Mouse (Mus musculus) ES-Bruce4 (cell line): ENCODE results near the gene Tmem132c. TPM values are rescaled to one million over a fixed set of nuclear protein-coding genes. Genes with fewer than 3 reads are reported as not detected.
A peak's percentile ranks its signal among the peaks of the same experiment; 100 is the strongest.

Experiments
- H3K27ac ChIP-seq: 2 replicates; pipeline ENCODE4 v1.5.1; 2012; ENCODE audit warnings: low read length, inconsistent platforms; ENCODE audit not compliant: insufficient read depth
- H3K27me3 ChIP-seq: 2 replicates; pipeline ENCODE4 v1.6.1; 2012; ENCODE audit warnings: mild to moderate bottlenecking, low read length, inconsistent platforms; ENCODE audit not compliant: control insufficient read depth, poor library complexity, insufficient read depth, severe bottlenecking
- H3K36me3 ChIP-seq: 2 replicates; pipeline ENCODE4 v1.6.1; 2012; ENCODE audit warnings: inconsistent platforms, mild to moderate bottlenecking, low read length, moderate library complexity; ENCODE audit not compliant: control insufficient read depth, poor library complexity, insufficient read depth, severe bottlenecking
- H3K4me1 ChIP-seq: one replicate; pipeline ENCODE4 v1.8.1; 2011; ENCODE audit warnings: low read length; ENCODE audit not compliant: control insufficient read depth, insufficient read depth
- H3K4me3 ChIP-seq: 2 replicates; pipeline ENCODE4 v1.5.1; 2011; ENCODE audit warnings: low read depth, mild to moderate bottlenecking, low read length
- H3K9ac ChIP-seq: 2 replicates; pipeline ENCODE4 v1.6.1; 2012; ENCODE audit warnings: low read depth, mild to moderate bottlenecking, inconsistent platforms; ENCODE audit not compliant: poor library complexity, severe bottlenecking
- H3K9me3 ChIP-seq: replicated peaks from 2 replicates; pipeline ENCODE4 v1.6.1; 2012; ENCODE audit warnings: mild to moderate bottlenecking, low read length, inconsistent platforms; ENCODE audit not compliant: control insufficient read depth, poor library complexity, insufficient read depth, severe bottlenecking
- CTCF ChIP-seq: IDR thresholded peaks from one replicate; pipeline ENCODE4 v1.8.1; 2011; ENCODE audit warnings: low read depth, low read length
- EP300 ChIP-seq: IDR thresholded peaks from 2 replicates; pipeline ENCODE4 v1.6.1; 2011; ENCODE audit warnings: low read depth, low read length; ENCODE audit not compliant: insufficient read depth
- POLR2A ChIP-seq: IDR thresholded peaks from one replicate; pipeline ENCODE4 v1.8.1; 2011; ENCODE audit warnings: low read length; ENCODE audit not compliant: insufficient read depth
- polyA plus RNA-seq: library from polyadenylated mRNA; stranded (reverse); fragments of >200 nt; gene quantifications from 2 replicates; pipeline ENCODE4 v1.2.4, GENCODE M21; 2011; ENCODE audit warnings: low read depth; ENCODE audit not compliant: missing spikeins, insufficient read depth, insufficient read length

Tmem132c gene
- polyA plus RNA-seq, 1 experiment, result 3.1 TPM

DNA sequence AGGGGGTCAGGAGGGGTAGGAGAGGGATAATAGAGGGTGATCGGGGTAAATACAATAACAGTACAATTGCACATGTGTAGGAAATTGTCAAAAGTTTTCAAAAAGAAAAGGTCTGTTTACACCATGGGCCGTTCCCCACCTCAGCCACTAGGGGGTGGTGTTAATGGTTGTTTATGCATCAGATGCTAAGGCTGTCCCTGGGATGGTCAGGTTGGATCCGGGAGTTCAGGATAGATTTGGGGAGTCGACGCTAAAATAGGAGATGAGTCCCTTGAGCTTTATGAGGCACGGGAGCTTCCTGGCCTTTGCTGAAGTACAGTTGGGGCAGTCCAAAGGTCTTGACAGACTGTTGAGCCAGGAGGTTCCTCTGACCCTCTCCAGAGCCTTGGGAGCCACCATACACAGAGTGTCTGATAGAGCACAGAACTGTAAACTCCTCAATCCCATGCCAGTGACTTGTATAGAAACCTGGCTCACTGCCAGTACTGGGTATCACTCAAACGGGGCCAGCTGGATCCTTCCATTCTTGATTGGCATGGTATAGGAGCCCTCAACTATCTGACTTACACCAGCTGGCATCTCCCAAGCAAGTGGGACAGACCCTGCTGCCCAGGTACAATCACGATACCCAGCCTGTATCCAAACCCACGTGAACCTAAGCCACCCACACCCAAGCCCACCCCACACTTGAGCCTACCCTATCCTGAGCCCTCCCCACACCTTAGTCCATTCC, 281.3 kb downstream of the Tmem132c start:
- TF ChIP-seq CTCF, result peak; percentile 43
- TF ChIP-seq EP300, result no peak
- Histone ChIP-seq H3K27me3 (no peaks in the 10 kb centered on the region), H3K4me1 (no peaks in the 10 kb centered on the region), H3K9me3 (no peaks in the 10 kb centered on the region), H3K9ac (no peak overlapping the region), H3K36me3 (no peaks in the 10 kb centered on the region), H3K27ac (no peak overlapping the region), H3K4me3 (no peak overlapping the region)

DNA sequence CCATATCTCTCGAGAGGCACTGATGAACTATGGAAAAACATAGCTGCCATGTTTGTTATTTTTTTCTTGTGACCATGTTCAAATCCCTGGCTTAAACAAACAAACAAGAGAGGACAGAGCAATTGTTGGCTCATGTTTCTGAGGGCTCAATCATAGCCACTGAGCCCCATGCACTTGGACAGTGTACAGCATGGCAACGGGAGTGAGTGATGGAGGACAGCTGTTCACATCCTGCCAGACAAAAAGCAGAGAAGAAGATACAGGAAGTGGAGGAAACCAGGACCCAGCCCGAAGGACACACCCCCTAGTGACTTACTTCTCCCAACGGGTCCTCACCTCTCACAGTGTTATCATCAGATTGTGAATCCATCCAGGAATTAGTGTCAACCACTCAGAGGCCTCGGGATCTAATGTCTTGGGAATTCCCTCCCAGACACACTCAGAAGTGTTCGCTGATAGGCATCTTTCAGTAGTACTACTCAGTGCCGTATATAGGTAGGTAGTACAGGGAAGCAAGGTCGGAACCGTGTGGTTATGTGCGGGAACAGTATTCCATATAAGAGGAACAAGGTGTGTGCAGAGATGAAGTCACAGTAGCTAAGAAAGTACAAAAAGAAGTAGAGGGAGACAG, 285.9 kb downstream of the Tmem132c start:
- Histone ChIP-seq H3K4me1 (no peaks in the 10 kb centered on the region), H3K27me3 (no peaks in the 10 kb centered on the region), H3K9ac (no peak overlapping the region), H3K36me3 (no peaks in the 10 kb centered on the region), H3K4me3 (no peak overlapping the region), H3K9me3 (no peaks in the 10 kb centered on the region), H3K27ac (no peak overlapping the region)
- TF ChIP-seq POLR2A (no peak), CTCF (no peak), EP300 (no peak)

DNA sequence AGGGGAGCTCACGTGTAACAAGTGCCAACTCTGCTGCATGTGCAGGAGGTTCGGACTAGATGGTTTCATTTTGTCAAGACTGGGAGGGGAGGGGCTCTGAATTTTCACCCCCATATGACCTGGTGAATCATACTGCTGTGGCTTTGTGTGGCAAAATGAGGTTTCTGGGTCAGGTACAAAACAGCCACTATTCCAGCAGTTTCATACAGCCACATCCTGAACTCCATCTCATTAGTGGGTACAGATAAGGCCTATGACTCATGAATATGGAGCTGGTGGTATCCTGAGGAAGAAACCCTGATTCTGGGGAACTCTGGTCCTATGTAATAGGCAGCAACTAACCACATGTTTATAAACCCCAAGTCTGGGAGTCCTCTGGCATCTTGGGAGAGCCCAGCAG, 295.9 kb downstream of the Tmem132c start:
- Histone ChIP-seq H3K27me3 (no peaks in the 10 kb centered on the region), H3K4me3 (no peak overlapping the region), H3K9ac (no peak overlapping the region), H3K36me3 (no peaks in the 10 kb centered on the region), H3K9me3 (no peaks in the 10 kb centered on the region), H3K4me1 (no peaks in the 10 kb centered on the region), H3K27ac (no peak overlapping the region)
- no peak for TF ChIP-seq EP300
- no peak for TF ChIP-seq POLR2A
- TF ChIP-seq CTCF, result no peak

DNA sequence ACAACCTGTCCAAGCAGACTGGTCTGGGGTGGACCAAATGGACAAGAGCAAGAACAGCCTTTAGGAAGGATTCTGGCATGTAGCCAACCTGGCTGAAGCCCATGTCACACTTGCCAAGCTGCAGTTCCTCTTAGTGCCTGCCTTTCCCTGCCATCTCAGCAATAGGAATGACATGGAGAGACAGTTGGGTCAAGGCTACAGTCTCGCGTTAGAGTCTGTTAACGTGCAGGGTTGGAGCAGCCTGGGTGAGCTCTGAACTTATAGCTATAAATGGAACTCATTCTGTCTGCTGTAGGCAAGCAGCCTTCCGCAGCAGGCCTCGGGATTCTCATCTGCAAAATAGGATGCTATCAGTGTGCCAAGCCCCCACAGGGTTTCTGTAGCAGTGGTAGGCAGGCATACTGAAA, 305.0 kb downstream of the Tmem132c start:
- Histone ChIP-seq H3K27me3 (no peaks in the 10 kb centered on the region), H3K4me1 (no peaks in the 10 kb centered on the region), H3K36me3 (no peaks in the 10 kb centered on the region), H3K4me3 (no peak overlapping the region), H3K27ac (no peak overlapping the region), H3K9ac (no peak overlapping the region), H3K9me3 (no peaks in the 10 kb centered on the region)
- TF ChIP-seq POLR2A (no peak), CTCF (no peak), EP300 (no peak)

DNA sequence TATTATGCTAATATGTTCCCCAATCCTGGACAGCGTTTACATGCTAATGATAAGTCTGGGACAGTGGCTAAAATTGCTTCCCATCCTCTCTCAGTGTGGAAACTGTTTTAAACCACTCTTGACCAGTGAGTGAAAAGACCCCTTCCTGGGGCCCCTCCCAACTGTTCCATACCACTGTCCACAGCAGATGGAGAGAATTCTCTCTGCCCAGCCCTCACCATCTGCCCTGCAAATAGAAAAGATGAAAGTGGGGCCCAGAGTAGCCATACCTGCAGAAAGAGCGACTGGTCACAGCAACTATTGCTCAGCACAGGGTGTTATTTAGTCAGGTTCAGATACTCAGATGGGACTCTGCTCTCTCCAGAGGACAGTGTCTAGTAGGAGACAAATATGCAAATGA, 306.5 kb downstream of the Tmem132c start:
- H3K27ac ChIP-seq, result no peak overlapping the region
- H3K9me3 ChIP-seq, result no peaks in the 10 kb centered on the region
- TF ChIP-seq EP300 (no peak), CTCF (no peak), POLR2A (no peak)
- no peak overlapping the region for H3K9ac ChIP-seq
- H3K4me3 ChIP-seq, result no peak overlapping the region
- no peaks in the 10 kb centered on the region for H3K36me3 ChIP-seq
- H3K4me1 ChIP-seq, result no peaks in the 10 kb centered on the region
- H3K27me3 ChIP-seq, result no peaks in the 10 kb centered on the region

DNA sequence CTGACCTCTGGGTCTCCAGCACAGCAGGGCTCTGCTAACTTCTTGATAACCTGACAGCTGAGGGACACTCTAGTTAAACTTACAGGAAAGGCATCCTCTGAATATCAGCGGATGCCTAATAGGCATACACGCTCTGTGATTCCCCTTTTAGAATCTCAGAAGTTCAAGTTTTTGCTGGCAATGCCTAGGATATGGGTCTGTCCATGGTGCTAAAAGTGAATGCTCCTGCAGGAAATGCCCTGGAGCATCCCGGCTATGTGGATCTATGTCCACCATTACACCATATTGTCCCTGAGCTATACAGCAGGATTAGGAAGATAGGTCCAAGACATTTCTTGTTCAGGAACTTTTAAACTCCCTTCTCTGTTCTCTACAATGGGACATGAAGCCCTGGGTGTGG, 319.5 kb downstream of the Tmem132c start:
- Histone ChIP-seq H3K9me3 (no peaks in the 10 kb centered on the region), H3K27me3 (no peaks in the 10 kb centered on the region), H3K9ac (no peak overlapping the region), H3K36me3 (no peaks in the 10 kb centered on the region), H3K27ac (no peak overlapping the region), H3K4me1 (no peaks in the 10 kb centered on the region), H3K4me3 (no peak overlapping the region)
- no peak for TF ChIP-seq EP300
- TF ChIP-seq POLR2A, result no peak
- no peak for TF ChIP-seq CTCF
